Mouse (Mus musculus): ENCODE measurements around the gene Llph.

DNA sequence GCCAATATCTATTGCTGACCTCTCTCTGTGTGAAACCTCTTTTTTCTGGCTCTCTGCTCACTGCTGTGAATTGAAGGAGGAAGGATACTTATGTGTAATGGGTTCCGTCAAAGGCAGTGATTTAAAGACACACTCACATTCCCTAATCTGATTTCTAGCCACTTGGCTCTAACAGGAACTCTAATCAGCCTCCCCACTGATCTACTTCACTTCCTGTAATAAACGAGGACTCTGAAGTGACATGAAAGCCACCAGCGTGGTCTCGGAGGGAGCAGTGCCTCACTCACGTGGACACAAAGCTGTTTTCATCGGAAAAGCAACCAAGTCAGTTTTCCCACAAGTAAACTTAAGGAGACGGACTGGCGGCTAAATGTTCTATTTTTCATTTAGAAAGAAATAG, 25.9 kb downstream of the Llph start:
- TF ChIP-seq CTCF (IDR thresholded peaks at IDR 0.05; ENCODE audit: control insufficient read depth, insufficient read depth, insufficient read length) (no peak), MAX (IDR thresholded peaks at IDR 0.05) (no peak), USF1 (IDR thresholded peaks at IDR 0.05; ENCODE audit: low read depth) (no peak)
